Mouse (Mus musculus) midbrain, embryonic 16.5 days (tissue): ENCODE measurements around the gene Mettl7a3. TPM values are rescaled to one million over a fixed set of nuclear protein-coding genes. Genes with fewer than 3 reads are reported as not detected.

ENCODE experiments used
- ATAC-seq: fragments of 200-750 bp; cut with Nextera tagmentation; 2 replicates; pipeline ENCODE4 v1.8.0; 2017; ENCODE audit warnings: moderate TSS enrichment
- H3K27ac ChIP-seq: fragments of 300-500 bp; sonication (generic); 2 replicates; pipeline ENCODE4 v1.5.1; 2014; ENCODE audit warnings: mild to moderate bottlenecking, low read length, mixed read lengths
- H3K27me3 ChIP-seq: fragments of 300-500 bp; sonication (generic); 2 replicates; pipeline ENCODE4 v1.6.1; 2014; ENCODE audit warnings: low read depth, low read length, mixed read lengths; ENCODE audit not compliant: control insufficient read depth, insufficient read depth
- H3K36me3 ChIP-seq: fragments of 300-500 bp; sonication (generic); 2 replicates; pipeline ENCODE4 v1.6.1; 2014; ENCODE audit warnings: mild to moderate bottlenecking, low read length, moderate library complexity, mixed read lengths; ENCODE audit not compliant: control insufficient read depth, insufficient read depth
- H3K4me1 ChIP-seq: fragments of 300-500 bp; sonication (generic); 2 replicates; pipeline ENCODE4 v1.6.1; 2014; ENCODE audit warnings: mild to moderate bottlenecking, low read length, mixed read lengths; ENCODE audit not compliant: control insufficient read depth, insufficient read depth
- H3K4me2 ChIP-seq: fragments of 300-500 bp; sonication (generic); 2 replicates; pipeline ENCODE4 v1.6.1; 2014; ENCODE audit warnings: mild to moderate bottlenecking, low read length, mixed read lengths
- H3K4me3 ChIP-seq: fragments of 300-500 bp; sonication (generic); 2 replicates; pipeline ENCODE4 v1.5.1; 2014; ENCODE audit warnings: low read depth, mild to moderate bottlenecking, low read length, moderate library complexity, mixed read lengths
- H3K9ac ChIP-seq: fragments of 300-500 bp; sonication (generic); 2 replicates; pipeline ENCODE4 v1.6.1; 2014; ENCODE audit warnings: low read depth, low read length, mixed read lengths
- H3K9me3 ChIP-seq: fragments of 300-500 bp; sonication (generic); replicated peaks from 2 replicates; pipeline ENCODE4 v1.6.1; 2014; ENCODE audit warnings: mild to moderate bottlenecking, low read length, mixed read lengths; ENCODE audit not compliant: control insufficient read depth, poor library complexity, severe bottlenecking
- WGBS: fragments of 180-500 bp; shearing (Covaris S2); extraction: QIAGEN DNeasy Blood & Tissue Kit; methylation state at CpG from one replicate; pipeline ENCODE4 v1.1.7; 2014; 5-methylcytosine and 5-hydroxymethylcytosine counted together
- polyA plus RNA-seq: library from polyadenylated mRNA; unstranded; fragments of >200 nt; fragmentation: Nextera tagmentation; extraction: Ambion mirVana; gene quantifications from 2 replicates; pipeline ENCODE4 v1.2.1, GENCODE M21; 2015

The Mettl7a3 gene
- not detected in 2 replicates for polyA plus RNA-seq

GRCm38 (mm10) chr15:100334629-100335028, at the start of gene Mettl7a3:
TSS of gene Mettl7a3 (plus strand) at chr15:100334929.
- H3K4me1 ChIP-seq = no peaks in the 10 kb centered on the region
- H3K27me3 ChIP-seq = no peaks in the 10 kb centered on the region
- no peak within 1 kb of the TSS for H3K9ac ChIP-seq
- no peak within 1 kb of the TSS for H3K27ac ChIP-seq
- H3K4me3 ChIP-seq = no peak within 1 kb of the TSS
- no peak within 1 kb of the TSS for H3K4me2 ChIP-seq
- no peaks in the 10 kb centered on the region for H3K9me3 ChIP-seq
- 73% methylated on average over 10 of the region's 10 CpGs for WGBS
- no peak for ATAC-seq
- H3K36me3 ChIP-seq = no peaks in the 10 kb centered on the region

DNA sequence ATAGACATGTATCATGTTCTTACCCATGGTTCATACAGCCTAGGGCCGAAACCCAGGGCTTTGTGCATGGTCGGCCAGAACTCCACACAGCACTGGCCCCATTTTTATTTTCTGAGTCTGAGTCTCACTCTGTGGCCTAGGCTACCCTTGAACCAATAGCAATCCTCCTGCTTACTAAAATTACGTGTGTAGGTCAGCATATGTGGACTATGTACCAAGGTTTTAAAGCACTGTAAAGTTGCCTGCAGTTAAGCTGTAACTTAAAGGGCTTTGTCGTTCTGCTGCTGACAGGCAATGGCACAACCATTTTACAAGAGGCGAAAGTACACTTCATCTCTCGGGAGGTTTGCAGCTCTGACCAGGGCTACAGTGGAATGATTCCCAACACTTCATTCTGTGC, 45.7 kb upstream of the Mettl7a3 start:
- 91% methylated on average over 6 of the region's 6 CpGs for WGBS
- Histone ChIP-seq H3K27ac (no peak overlapping the region), H3K27me3 (no peaks in the 10 kb centered on the region), H3K9ac (no peak overlapping the region), H3K36me3 (no peaks in the 10 kb centered on the region), H3K9me3 (no peaks in the 10 kb centered on the region), H3K4me3 (no peak overlapping the region), H3K4me2 (no peak overlapping the region), H3K4me1 (no peaks in the 10 kb centered on the region)
- ATAC-seq = no peak

- H3K9ac ChIP-seq = no peak overlapping the region
- no peaks in the 10 kb centered on the region for H3K27me3 ChIP-seq
- H3K4me1 ChIP-seq = no peaks in the 10 kb centered on the region
- WGBS = 80% methylated on average over 5 of the region's 5 CpGs
- no peak overlapping the region for H3K27ac ChIP-seq
- no peak overlapping the region for H3K4me2 ChIP-seq
- H3K9me3 ChIP-seq = no peaks in the 10 kb centered on the region
- H3K36me3 ChIP-seq = no peaks in the 10 kb centered on the region
- H3K4me3 ChIP-seq = no peak overlapping the region
- ATAC-seq = no peak
Observed at GRCm38 (mm10) chr15:100290858-100291257, 43.9 kb upstream of the Mettl7a3 start.

DNA sequence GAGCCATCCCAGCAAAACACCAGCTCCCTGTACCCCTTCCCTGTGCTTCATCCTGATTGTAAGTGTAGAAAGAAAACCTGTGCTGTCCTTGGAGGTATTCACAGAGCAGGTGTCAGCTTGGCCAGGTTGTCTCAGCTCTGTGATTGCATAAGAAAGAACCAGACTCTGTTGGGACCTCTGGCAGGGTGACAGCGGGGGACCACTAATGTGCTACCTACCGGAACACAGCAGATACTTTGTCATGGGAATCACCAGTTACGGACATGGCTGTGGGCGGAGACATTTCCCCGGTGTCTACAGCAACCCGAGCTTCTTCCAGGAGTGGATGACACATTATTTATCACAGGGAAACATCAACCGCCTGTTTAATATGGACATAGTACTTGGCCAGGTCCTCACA, 42.4 kb upstream of the Mettl7a3 start:
- H3K4me3 ChIP-seq = no peak overlapping the region
- no peak for ATAC-seq
- no peak overlapping the region for H3K27ac ChIP-seq
- no peak overlapping the region for H3K9ac ChIP-seq
- H3K9me3 ChIP-seq = no peaks in the 10 kb centered on the region
- H3K4me1 ChIP-seq = no peaks in the 10 kb centered on the region
- 80% methylated on average over 7 of the region's 7 CpGs for WGBS
- no peaks in the 10 kb centered on the region for H3K27me3 ChIP-seq
- no peaks in the 10 kb centered on the region for H3K36me3 ChIP-seq
- no peak overlapping the region for H3K4me2 ChIP-seq

GRCm38 (mm10) chr15:100297856-100298255, 36.9 kb upstream of the Mettl7a3 start:
- 93% methylated on average over 5 of the region's 5 CpGs for WGBS
- ATAC-seq = no peak
- H3K4me2 ChIP-seq = no peak overlapping the region
- no peak overlapping the region for H3K9ac ChIP-seq
- H3K36me3 ChIP-seq = no peaks in the 10 kb centered on the region
- no peak overlapping the region for H3K27ac ChIP-seq
- H3K4me3 ChIP-seq = no peak overlapping the region
- H3K4me1 ChIP-seq = no peaks in the 10 kb centered on the region
- no peaks in the 10 kb centered on the region for H3K27me3 ChIP-seq
- no peaks in the 10 kb centered on the region for H3K9me3 ChIP-seq

- peaks cover 4% of the 10 kb centered on the region for H3K4me1 ChIP-seq
- H3K4me2 ChIP-seq = no peak overlapping the region
- H3K27me3 ChIP-seq = no peaks in the 10 kb centered on the region
- no peaks in the 10 kb centered on the region for H3K36me3 ChIP-seq
- H3K4me3 ChIP-seq = no peak overlapping the region
- H3K9me3 ChIP-seq = no peaks in the 10 kb centered on the region
- no peak overlapping the region for H3K27ac ChIP-seq
- no peak for ATAC-seq
- 84% methylated on average over 6 of the region's 6 CpGs for WGBS
- no peak overlapping the region for H3K9ac ChIP-seq
Observed at GRCm38 (mm10) chr15:100300499-100300898, 34.2 kb upstream of the Mettl7a3 start.

DNA sequence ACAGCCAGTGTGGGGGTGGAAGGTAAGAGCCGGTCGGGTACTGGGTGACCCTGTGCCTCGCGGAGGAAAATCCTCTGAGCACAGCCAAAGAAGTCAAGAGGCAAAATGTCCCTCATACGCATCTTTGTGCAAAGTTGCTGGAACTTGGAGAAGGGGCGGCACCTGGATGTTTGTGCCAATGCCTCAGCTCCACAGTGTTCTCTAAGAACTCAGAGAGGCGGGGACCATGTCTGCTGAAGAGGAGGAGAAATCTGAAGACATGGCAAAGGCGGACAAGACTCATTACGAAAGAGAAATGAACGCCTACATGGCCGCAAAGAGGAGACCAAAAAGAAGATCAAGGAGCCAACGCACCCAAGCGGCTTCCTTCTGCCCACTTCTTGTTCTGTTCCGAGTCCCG, 33.2 kb upstream of the Mettl7a3 start:
- Histone ChIP-seq H3K4me3 (no peak overlapping the region), H3K27me3 (no peaks in the 10 kb centered on the region), H3K36me3 (no peaks in the 10 kb centered on the region), H3K9me3 (no peaks in the 10 kb centered on the region), H3K9ac (no peak overlapping the region), H3K27ac (no peak overlapping the region), H3K4me2 (no peak overlapping the region), H3K4me1 (peaks cover 8% of the 10 kb centered on the region)
- no peak for ATAC-seq
- 64% methylated on average over 15 of the region's 15 CpGs for WGBS

DNA sequence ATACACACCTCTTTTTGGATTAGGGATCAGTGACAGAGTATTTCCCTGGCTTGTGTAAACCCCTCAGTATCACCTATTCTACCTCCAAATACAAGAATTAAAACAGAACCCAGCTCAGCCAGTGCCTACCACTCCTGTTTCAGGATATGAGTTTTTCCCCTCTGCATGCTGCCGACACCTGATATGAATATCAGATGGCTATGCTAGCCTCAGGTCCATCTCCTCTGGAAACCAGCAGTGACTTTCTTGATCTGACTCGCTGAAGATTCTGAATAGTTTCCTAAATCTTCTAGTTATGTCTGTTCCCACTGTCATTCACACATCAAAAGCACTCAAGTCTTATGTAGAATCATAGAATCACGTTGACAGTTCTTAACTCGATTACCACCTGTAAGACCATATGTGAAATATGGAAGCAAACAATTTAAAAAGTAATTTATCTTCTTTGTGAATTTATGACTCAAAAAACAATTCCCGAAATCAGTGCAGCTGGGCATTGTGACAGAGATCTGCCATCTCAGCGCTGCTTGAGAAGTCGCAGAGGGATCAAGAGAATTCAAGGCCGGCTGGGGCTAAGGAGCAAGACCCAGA, 31.2 kb upstream of the Mettl7a3 start:
- Histone ChIP-seq H3K27ac (peak overlapping the region; percentile 89; the same call in 1 of the 2 replicates), H3K27me3 (no peaks in the 10 kb centered on the region), H3K9me3 (no peaks in the 10 kb centered on the region), H3K36me3 (no peaks in the 10 kb centered on the region), H3K9ac (no peak overlapping the region), H3K4me2 (peak overlapping the region; percentile 78), H3K4me3 (peak overlapping the region; percentile 53), H3K4me1 (peaks cover 8% of the 10 kb centered on the region)
- WGBS = 46% methylated on average over 8 of the region's 8 CpGs
- no peak for ATAC-seq

DNA sequence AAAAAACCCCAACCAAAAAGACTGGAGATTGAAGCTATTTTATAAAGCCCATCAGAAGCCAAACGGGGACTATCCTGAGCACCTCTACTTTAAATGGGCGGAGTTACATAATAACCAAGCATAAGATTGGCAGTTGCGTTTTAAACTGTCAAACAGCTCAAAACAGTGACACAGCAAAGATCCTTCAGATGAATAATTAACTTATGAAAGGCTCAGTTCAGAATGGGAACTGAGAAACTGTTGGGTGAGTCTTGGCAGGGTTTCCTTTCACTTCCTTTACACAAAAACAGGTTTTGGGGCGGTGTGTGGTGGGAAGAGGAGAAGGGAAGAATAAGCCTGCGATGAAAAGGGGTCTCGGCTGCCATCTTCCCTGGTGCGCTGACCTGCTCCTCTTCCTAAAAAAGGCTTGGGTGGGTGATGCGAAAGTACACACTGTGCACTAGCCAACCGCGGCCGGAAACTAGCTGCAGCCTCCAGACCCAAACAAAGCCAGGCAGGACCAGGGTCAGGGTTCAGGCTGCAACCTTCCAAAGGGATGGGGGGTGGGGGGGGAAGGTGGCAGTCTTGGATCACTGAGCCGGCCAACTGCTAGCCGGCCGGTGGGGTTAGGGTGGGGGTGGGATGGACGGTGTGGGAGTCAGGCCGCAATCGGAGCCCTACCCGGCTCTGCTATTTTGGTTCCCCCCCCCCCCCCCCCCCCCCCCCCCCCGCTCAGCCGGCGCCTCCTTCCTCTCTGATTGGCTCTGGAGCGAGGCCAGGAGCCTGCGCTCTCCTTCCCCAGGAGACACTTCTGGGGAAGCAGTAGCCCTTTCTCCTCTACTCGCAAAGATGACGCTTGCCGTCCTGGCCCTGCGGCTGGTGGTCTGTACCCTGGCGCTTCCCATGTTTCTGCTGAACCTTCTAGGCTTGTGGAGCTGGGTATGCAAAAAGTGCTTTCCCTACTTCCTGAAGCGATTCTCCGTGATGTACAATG, 30.4 kb upstream of the Mettl7a3 start, which contains the start of gene Mettl7a1:
Gene Mettl7a1, plus strand, starts transcription at position 122 of the 973 bp plus-strand sequence.
- Histone ChIP-seq H3K27ac (peak within 1 kb of the TSS; percentile 89), H3K27me3 (no peaks in the 10 kb centered on the region), H3K36me3 (no peaks in the 10 kb centered on the region), H3K4me2 (peak within 1 kb of the TSS; percentile 78), H3K4me1 (peaks cover 8% of the 10 kb centered on the region), H3K9me3 (no peaks in the 10 kb centered on the region), H3K4me3 (peak within 1 kb of the TSS; percentile 53), H3K9ac (peak within 1 kb of the TSS; percentile 78)
- ATAC-seq = peak; percentile 81
- 2% methylated on average over 21 of the region's 30 CpGs for WGBS
